In the genomic region with DNA sequence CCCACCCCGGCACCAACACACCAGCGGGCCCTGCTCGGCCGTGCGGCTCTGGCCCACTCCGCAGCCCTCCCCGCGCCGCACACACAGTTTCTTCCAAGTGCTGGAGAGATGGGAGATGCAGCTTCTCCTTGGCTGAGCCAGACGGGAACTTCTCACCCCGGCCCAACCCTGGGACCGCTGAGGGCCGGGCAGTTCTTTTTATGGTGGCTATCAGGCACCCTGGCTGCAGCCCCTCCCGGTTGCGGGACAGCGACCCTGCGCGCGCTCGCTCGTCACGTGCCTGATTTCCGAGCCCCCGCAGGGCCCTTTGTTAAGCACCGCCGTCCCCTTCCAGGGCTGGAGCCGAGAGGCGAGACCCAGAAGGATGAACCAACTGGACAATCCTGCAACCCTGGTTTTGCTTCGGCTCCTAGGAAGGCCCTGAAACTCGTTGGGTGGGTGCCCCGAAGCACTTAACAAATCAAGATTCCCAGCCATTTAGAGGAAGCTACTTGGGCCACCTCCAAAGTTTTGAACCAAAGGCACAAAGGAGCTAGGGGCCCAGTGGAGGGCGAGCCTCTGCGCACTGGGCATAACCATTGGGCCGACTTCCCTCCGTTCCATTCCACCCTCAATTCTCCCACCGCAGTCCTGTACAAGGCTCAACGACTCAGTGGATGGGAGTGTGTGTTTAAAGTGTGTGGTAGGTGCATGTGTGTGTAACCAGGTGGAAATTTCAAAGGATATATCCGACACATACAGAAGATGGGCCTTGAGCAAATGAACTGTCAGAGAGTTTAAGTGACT, we compare ENCODE assay signal across 8 mouse cellular contexts. TPM values are rescaled to one million over a fixed set of nuclear protein-coding genes. Genes with fewer than 3 reads are reported as not detected.
A peak's percentile ranks its signal among the peaks of the same experiment; 100 is the strongest.
DNase-seq lines count a peak whose midpoint lies in the region; ATAC-seq lines count a peak whose summit lies in the region.

No protein-coding gene starts in this region.

- intact Hi-C loops in heart, postnatal 14 days (cut with DNase I): loop anchor here (10.0 kb wide), 2 partner anchors 315 to 1335 kb away; no protein-coding TSS in a partner anchor

- H3K4me2 ChIP-seq in heart, embryonic 12.5 days: peak overlapping the region; percentile 62
- peak overlapping the region; percentile 29 for H3K4me2 ChIP-seq in limb, embryonic 15.5 days

- peaks cover 77% of the 10 kb centered on the region for H3K27me3 ChIP-seq in heart, embryonic 12.5 days (replicated peaks)
- H3K27me3 ChIP-seq in forebrain, embryonic 10.5 days (ENCODE audit: poor library complexity, severe bottlenecking): peaks cover 100% of the 10 kb centered on the region
- H3K27me3 ChIP-seq in limb, embryonic 15.5 days: peaks cover 95% of the 10 kb centered on the region

- no peak overlapping the region for H3K9ac ChIP-seq in heart, embryonic 12.5 days
- no peak overlapping the region for H3K9ac ChIP-seq in limb, embryonic 15.5 days

- H3K4me3 ChIP-seq in heart, embryonic 12.5 days: peak overlapping the region; percentile 42
- peak overlapping the region; percentile 54 for H3K4me3 ChIP-seq in forebrain, embryonic 10.5 days
- peak overlapping the region; percentile 20 for H3K4me3 ChIP-seq in limb, embryonic 15.5 days

- H3K4me1 ChIP-seq in heart, embryonic 12.5 days (replicated peaks): peaks cover 12% of the 10 kb centered on the region
- H3K4me1 ChIP-seq in forebrain, embryonic 10.5 days: peaks cover 76% of the 10 kb centered on the region
- peaks cover 21% of the 10 kb centered on the region for H3K4me1 ChIP-seq in limb, embryonic 15.5 days

- no peak for DNase-seq in heart, postnatal 14 days
- DNase-seq in ES-CJ7 (ENCODE audit: low read depth, low spot score): peak; percentile 36
- DNase-seq in forebrain, embryonic 10.5 days (ENCODE audit: extremely low spot score, low spot score): peak; percentile 78
- no peak for DNase-seq in ovary, postnatal 10 days (ENCODE audit: low spot score)
- no peak for DNase-seq in thymus, postnatal 4 days
- no peak for DNase-seq in adrenal gland, postnatal 10 days

- H3K27ac ChIP-seq in heart, embryonic 12.5 days (ENCODE audit: poor library complexity, severe bottlenecking): no peak overlapping the region
- peak overlapping the region; percentile 89 for H3K27ac ChIP-seq in forebrain, embryonic 10.5 days
- H3K27ac ChIP-seq in limb, embryonic 15.5 days: no peak overlapping the region

- no peaks in the 10 kb centered on the region for H3K9me3 ChIP-seq in heart, embryonic 12.5 days (replicated peaks)
- H3K9me3 ChIP-seq in forebrain, embryonic 10.5 days: no peaks in the 10 kb centered on the region
- H3K9me3 ChIP-seq in limb, embryonic 15.5 days: no peaks in the 10 kb centered on the region

- H3K36me3 ChIP-seq in heart, embryonic 12.5 days: no peaks in the 10 kb centered on the region
- no peaks in the 10 kb centered on the region for H3K36me3 ChIP-seq in forebrain, embryonic 10.5 days (replicated peaks)
- no peaks in the 10 kb centered on the region for H3K36me3 ChIP-seq in limb, embryonic 15.5 days

- ATAC-seq in heart, embryonic 12.5 days (ENCODE audit: insufficient number of reproducible peaks, low FRiP score): 0 out of 2 replicates have a peak, but pooled peaks have one; percentile 51
- no peak for ATAC-seq in limb, embryonic 15.5 days (ENCODE audit: insufficient number of reproducible peaks, low FRiP score, low TSS enrichment, low read depth)

- under 1% methylated on average over 38 of the region's 38 CpGs for WGBS in heart, embryonic 12.5 days
- WGBS in forebrain, embryonic 10.5 days: under 1% methylated on average over 38 of the region's 38 CpGs
- WGBS in limb, embryonic 15.5 days: 3% methylated on average over 38 of the region's 38 CpGs

RNA-seq across cellular contexts. Expression of a gene that starts 20.1 kb away (rescaled TPM):
- 5.0 and 6.7 TPM in 2 replicates for polyA plus RNA-seq in heart, embryonic 12.5 days (2016; fragmentation: Nextera tagmentation; extraction: Ambion mirVana)
- 1 to 10 TPM; 3.8 to 4.9 TPM for total RNA-seq in heart, postnatal 14 days (2021)
- polyA plus RNA-seq in forebrain, embryonic 10.5 days (2016; fragmentation: Nextera tagmentation; extraction: Ambion mirVana): 64.9 and 66.1 TPM in 2 replicates
- 1.3 and 1.9 TPM in 2 replicates for polyA plus RNA-seq in limb, embryonic 15.5 days (2015; fragmentation: Nextera tagmentation; extraction: Ambion mirVana)
- 10 to 100 TPM; 15.0 to 18.4 TPM for total RNA-seq in adrenal gland, postnatal 10 days (2021)

Comparison
In these comparisons a context has a peak if more than half of its experiments do, and no peak if none do; other contexts are left out.
1. DNase-seq: peak in ES-CJ7 (single experiment) and forebrain, embryonic 10.5 days (single experiment); none in heart, postnatal 14 days (0 of 2), ovary, postnatal 10 days (single experiment), thymus, postnatal 4 days (single experiment) and adrenal gland, postnatal 10 days (single experiment).
2. Peak in every context shown above with its lines, with median percentiles within 50 percentile points of each other: H3K4me3 ChIP-seq.